Mouse (Mus musculus): ENCODE measurements around the gene Actl6b. TPM values are rescaled to one million over a fixed set of nuclear protein-coding genes. Genes with fewer than 3 reads are reported as not detected.

The Actl6b gene
- total RNA-seq (2021) = 100 to 1,000 TPM; 151 to 176 TPM

DNA sequence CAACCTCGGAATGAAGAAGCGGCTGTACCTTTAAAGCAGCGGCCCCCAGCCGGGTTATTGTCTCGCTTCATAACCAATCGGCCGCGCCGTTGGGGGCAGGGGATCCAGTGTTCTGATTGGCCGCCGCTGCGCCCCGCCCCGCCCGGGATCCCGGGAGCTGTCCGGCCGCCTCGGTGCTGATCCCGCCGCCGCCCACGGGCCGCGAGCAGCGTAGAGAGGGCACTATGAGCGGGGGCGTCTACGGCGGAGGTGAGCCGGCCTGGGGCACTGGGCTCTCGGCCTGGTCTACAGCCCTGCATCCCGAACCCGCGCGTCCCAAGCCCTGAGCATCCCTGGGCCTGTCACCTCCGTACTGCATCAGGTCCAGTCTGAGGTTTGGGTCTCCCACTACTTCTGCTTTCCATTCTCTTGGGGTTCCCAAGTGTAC lies at the start of gene Actl6b:
TSS of gene Actl6b (plus strand) at position 107 of the 427 bp plus-strand sequence.
- peak; percentile 96 for DNase-seq
- intact Hi-C loops (cut with DNase I) = no loop called here

DNA sequence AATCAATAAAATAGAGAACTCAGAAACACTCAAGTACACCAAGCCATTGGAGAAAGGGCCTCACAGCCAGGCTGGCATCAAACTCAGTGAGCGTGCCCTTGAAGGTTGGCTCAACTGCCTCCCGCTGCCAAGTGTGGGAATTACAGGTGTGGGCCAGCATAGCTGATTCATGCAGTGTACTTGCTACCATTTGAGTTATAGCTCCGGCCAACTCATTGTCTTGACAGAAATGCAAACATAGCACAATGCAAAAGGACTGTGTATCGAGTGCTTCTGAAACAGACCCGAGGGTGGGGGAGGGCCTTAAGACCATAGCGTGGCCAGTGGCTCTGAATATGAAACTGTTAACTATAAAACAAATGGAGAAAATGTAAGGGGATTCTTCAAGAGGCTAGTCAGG lies 49.3 kb upstream of the Actl6b start:
- no peak for DNase-seq
- intact Hi-C loops (cut with DNase I) = no loop called here

DNA sequence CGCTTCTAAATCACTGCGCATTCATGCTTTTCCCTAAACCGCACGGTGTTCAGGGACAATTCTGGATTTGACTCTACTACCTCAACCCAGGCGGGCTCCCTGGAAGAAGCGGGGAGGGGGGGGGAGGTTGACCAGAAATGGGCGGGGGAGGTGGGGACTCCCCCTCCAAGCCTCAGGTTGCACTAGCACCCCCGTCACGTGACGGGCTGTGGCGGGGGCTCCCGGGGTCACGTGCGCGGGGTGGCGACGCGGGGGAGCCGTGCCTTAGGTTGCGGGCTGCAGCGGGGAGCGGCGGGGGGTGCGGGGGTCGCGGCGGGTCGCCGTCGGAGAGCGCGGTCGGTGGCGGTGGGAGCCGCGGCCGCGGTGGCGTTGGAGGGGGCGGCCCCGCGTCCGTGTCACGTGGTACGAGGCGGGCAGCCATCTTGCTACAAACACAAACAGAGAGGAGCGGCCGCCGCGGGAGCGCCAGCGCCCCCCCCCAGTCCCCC lies 43.3 kb upstream of the Actl6b start:
- intact Hi-C loops (cut with DNase I) = no loop called here
- DNase-seq = peak; percentile 79

DNA sequence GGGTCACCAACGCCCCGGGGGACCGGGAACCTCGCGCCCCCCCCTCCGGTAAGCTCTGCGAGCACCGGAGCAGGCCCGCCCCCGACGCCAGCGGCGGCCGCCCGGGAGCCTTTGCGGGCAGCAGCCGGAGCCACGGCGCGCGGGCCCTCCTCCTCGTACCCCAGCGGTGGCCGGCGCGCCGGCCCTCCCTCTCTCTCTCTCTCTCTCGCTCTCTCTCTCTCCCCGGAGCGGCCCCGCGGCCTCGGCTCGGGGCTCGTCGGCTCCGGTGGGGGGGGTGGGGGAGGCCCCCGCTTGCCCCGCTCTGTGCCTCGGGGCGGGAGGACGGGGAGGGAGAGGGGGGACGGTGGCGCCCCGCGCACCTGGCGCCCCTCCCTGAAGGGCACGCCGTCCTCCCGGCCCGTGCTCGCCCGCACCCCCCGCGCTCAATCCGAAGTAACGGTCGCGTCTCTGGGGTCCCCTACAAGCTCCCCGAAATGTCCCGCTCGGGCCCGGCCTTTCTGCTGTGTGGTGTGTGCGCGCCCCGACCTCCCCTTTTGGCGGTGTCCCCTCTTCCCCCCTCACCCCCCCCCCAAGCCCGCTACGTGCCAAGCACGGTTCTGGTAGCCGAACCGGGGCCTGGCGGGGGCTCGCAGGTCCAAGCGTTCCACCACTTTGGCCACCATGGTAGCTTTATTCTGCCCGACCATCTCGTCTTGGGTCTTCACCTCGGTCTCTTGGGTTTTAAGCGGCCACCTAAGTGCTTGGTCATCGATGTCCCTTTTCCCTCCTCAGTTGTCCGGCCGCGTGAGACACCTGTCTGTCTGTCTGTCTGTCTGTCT lies 42.5 kb upstream of the Actl6b start:
- intact Hi-C loops (cut with DNase I) = no loop called here
- DNase-seq = no peak

DNA sequence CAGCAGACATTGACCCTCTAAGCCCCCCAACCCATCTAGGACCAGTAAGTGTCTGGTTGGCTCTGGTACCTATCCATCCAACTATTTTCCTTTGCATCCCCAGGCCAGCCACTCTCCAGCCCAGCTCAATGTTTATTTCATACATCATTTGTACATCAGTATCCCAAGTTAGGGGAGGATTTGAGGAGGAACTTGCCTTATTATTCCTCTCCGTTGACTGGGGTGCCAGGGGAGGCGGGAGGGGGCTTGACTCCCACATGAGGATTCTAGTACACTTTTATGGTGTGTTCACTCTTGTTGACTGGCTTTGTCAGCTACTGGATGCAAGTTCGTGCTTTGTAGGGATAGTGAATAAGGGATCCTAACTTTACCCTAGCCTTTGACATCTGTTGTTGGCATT lies 41.6 kb upstream of the Actl6b start:
- DNase-seq = no peak
- intact Hi-C loops (cut with DNase I) = no loop called here

DNA sequence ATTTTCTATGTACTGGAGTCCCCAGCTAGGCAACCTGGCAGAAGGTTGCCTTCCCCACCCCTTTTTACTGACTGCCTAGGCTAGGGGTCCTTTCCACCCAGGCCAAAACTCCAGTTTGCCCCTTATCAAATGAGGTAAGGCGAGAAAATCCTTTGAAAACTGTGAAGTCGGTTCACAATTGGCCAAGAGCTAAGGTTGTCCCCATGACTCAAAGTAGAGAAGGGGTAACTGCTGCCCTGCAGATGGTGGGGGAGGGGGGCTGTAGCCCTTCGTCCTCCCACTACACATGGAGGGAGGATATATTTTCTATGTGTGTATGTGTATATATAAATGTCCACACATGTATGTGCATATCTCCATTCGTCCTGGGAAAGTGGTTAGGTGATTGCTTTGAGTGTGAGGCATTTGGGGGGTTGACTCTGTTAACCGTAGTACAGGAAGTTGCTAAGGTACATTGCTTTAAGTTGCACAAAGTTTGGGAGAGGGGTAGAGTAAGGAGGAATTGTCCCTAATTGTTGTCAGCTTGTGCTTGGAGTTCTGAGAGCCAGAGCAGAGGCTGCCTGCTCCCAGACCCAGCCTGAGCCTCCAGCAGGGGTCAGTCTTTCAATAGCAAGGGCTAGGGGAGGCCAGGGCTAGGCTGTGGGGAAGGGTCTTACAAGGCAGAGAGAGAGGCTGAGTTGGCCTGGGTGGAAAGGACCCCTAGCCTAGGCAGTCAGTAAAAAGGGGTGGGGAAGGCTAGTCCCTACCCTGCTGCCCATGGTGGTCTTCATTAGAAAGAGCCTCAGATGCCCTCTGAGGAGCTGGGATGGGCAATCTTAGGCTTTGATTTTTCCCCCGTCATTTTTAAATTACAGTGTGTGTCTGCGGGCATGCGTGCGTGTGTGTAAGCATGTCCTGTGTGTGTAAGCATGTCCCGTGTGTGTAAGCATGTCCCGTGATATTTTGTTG lies 40.2 kb upstream of the Actl6b start:
- intact Hi-C loops (cut with DNase I) = no loop called here
- peak; percentile 64 for DNase-seq

DNA sequence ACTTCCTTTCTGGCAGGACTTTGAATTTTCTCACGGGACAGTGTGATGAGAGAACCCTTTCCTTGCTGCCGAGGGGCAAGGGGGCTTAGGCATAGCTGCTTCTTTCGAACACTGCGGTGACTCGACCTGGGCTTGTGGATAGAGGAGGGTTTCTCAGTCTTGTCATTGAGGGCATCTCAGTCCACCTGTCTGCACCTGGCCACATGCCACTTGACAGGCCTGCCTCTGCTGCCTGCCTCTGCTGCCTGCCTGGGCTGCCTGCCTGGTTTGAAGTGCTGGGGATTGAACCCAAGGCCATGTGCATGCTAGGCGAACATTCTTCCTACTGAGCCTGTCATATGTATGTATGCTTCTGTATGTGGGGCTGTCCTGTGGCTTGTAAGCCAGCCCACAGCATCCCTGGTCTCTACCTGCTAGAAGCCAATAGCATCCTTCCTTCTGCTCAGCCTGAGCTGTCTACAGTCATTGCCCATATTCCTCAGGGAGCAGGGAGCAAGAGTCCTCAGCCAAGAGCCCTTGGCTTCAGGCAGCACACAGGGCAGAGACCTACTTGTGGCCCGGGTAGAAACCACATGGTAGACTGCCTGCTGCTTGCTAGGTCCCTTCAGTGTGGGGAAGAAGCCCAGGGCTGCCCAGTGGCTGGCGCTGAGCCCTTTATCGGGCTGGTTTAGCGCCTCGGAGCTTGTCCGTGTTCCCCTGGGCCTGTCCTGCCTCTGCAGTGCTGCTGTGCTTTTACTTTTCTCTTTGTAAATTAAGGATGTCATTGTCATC lies 39.2 kb upstream of the Actl6b start:
- DNase-seq = no peak
- intact Hi-C loops (cut with DNase I) = no loop called here

DNA sequence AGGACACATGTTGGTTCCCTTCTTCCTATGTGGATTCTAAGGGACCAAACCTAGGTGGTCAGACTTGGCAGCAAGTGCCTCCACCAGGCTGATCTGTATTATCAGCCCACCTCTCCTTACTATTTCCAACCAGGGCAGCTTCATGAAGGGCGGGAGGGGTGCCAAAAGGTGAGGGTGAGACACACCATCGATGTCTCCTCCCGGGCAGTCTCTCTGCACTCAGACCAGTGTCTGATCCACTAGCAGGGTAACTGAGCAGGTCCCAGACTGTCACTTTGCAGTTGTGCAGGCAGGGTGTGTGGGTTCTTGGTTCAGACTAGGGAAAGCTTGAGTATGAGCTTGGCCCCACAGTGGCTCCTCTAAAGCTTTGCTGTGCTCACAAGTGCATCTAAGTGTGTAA lies 38.5 kb upstream of the Actl6b start:
- intact Hi-C loops (cut with DNase I) = no loop called here

DNA sequence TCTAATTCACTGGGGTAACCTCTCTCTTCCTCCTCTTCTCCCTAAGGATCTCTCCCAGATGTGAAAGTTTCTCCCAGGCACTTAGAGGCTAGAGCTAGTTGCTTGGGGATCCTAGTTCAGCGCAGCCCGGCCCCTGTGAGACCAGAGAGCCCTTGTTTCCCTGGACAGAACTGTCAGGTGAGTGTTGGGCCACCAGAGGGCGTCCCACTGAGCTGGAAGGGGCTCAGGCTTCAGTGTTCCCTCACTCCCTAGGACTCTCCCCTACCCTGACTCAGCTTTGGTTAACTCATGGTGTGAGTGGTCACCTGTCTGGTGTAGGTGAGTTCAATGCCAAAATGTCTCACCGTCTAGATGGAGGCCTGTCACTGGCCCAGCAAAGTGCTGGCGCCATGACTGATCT lies 34.9 kb upstream of the Actl6b start, which contains the start of gene Gigyf1:
TSS of gene Gigyf1 (plus strand) at position 113 of the 400 bp plus-strand sequence.
- intact Hi-C loops (cut with DNase I) = no loop called here
- DNase-seq = no peak

More for the DNA sequence above, 38.5 kb upstream of the Actl6b start:
- DNase-seq = no peak

DNA sequence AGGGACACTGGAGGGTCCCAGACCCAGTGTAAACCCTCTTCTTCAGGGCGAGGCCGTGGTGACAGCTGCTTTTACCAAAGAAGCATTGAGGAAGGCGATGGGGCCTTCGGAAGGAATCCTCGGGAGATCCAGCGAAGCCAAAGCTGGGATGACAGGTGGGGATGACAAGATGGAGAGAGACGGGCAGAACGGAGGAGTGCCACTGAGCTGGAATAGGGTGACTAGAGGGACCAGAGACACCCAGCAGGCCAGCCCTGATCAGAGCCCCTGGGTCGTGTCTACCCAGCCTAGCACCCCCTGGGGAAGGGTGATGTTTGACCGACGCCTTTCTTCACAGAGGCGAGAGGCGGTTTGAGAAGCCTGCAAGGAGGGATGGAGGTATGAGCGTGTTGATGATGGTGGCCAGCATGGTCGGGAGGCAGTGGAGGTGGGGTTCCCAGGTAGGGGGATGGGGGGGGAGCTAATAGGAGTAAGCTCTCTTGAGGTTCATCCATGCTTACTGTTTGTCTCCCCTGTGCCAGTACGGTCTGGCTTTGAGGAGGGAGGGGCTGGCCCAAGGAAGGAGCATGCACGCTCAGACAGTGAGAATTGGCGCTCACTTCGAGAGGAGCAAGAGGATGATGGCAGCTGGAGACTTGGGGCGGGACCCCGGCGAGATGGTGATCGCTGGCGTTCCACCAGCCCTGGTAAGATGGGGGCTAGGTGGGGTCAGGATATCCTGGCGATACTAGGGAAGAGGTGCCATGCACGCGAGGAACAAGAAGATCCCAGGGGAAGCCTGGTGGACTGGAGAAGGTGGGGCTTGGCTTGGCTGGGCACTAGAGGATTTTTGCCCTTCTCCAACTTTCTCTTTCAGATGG lies 33.4 kb upstream of the Actl6b start:
- intact Hi-C loops (cut with DNase I) = no loop called here
- no peak for DNase-seq

DNA sequence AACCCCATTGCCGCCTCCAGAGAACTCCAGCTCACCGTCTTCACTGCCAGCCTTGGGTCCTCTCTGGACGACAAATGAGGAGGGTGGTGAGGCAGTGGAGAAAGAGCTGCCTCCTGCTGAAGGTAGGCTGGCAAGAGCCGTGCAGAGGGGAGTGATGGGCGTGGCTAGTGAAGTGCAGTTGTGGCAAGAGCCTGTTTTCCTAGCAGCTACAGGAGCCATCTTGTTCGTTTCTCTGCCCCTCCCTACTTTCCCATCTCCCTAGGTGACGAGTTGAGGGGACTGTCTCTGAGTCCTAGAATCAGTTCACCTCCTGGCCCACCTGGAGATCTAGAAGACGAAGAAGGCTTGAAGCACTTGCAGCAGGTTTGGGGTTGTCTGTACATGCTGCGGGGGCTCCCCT lies 31.5 kb upstream of the Actl6b start:
- intact Hi-C loops (cut with DNase I) = no loop called here
- DNase-seq = no peak

DNA sequence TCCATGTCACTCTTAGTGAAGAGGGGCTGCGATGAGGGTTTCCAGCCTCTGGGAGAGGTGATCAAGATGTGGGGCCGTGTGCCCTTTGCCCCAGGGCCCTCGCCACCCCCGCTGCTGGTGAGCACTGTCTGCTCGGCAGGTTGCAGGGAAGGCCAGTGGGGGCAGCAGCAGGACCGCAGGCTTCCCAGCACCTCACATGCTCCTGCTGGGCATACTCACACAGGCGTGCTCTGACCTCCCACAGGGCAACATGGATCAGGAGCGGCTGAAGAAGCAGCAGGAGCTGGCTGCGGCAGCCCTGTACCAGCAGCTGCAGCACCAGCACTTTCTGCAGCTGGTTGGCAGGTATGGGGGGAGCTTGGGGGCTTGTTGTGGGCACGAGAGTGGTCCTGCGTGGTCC lies 30.6 kb upstream of the Actl6b start:
- intact Hi-C loops (cut with DNase I) = no loop called here
- DNase-seq = no peak

DNA sequence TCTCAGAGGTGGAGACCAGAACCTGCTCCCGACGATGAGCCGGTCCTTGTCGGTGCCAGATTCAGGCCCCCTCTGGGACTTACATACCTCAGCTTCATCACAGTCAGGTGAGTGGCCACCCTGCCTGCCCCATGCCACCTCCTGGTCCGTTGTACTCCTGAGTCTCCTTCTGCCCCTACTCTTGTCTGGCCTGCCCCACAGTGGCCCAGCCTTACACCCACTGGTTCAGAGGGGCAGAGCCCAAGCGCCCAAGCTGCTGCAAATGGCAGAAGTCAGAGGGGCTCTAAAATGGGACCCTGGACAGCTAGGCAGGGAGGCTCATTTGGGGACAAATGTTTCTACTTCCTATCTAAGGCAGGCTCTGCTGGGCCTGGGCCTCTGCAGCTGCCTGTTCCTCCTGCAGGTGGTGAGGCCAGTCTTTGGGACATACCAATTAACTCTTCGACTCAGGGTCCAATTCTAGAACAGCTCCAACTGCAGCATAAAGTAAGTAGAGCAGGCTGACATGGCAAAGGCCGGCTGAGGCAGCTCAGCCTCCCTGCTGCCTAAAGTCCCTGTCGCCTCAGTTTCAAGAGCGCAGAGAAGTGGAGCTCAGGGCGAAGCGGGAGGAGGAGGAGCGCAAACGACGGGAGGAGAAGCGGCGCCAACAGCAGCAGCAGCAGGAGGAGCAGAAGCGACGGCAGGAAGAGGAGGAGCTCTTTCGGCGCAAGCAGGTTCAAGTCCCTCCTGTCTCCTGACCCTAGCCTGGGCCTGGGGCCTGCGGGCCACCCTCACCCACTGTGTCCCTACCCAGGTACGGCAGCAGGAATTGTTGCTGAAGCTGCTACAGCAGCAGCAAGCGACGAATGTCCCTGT lies 29.7 kb upstream of the Actl6b start:
- no peak for DNase-seq
- intact Hi-C loops (cut with DNase I) = no loop called here

DNA sequence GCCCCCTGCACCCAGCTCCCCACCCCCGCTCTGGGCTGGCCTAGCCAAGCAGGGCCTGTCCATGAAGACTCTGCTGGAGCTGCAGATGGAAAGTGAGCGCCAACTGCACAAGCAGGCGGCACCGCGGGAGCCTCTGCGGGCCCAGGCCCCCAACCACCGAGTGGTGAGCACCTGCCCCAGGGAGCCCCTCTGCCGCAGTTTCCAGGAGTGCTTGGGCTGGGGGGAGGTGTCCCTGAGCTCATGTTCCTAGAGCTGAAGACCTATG lies 29.1 kb upstream of the Actl6b start:
- DNase-seq = no peak
- intact Hi-C loops (cut with DNase I) = no loop called here

DNA sequence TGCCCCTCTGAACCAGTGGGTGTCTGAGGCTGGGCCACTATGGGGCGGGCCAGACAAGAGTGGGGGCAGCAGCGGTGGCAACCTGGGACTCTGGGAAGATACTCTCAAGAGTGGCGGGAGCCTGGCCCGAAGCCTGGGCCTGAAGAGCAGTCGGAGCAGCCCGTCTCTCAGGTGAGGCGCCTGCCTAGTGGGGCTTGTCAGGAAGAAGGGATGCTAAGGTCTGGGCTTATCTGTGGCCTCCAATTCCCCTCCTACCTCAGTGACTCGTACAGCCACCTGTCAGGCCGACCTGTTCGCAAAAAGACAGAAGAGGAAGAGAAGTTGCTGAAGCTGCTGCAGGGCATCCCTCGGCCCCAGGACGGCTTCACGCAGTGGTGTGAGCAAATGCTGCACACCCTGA lies 28.6 kb upstream of the Actl6b start:
- no peak for DNase-seq
- intact Hi-C loops (cut with DNase I) = no loop called here

DNA sequence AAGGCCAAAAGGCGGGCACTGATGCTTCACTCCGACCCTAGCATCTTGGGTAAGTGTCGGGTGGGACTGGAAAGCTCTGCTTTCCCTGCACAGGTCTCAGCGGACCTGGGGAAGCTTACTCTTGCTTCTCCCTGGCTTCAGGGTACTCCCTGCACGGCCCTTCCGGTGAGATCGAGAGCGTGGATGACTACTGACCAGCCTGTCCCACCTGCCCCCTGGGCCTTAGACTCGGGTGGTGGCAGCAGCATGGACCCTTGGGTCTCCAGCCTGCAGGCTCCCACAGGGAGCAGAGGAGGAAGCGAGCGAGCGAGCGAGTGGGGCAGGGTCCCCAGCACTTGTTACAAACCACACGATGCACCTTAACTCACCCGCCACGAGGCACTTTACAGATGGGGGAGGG lies 27.8 kb upstream of the Actl6b start:
- intact Hi-C loops (cut with DNase I) = no loop called here

DNA sequence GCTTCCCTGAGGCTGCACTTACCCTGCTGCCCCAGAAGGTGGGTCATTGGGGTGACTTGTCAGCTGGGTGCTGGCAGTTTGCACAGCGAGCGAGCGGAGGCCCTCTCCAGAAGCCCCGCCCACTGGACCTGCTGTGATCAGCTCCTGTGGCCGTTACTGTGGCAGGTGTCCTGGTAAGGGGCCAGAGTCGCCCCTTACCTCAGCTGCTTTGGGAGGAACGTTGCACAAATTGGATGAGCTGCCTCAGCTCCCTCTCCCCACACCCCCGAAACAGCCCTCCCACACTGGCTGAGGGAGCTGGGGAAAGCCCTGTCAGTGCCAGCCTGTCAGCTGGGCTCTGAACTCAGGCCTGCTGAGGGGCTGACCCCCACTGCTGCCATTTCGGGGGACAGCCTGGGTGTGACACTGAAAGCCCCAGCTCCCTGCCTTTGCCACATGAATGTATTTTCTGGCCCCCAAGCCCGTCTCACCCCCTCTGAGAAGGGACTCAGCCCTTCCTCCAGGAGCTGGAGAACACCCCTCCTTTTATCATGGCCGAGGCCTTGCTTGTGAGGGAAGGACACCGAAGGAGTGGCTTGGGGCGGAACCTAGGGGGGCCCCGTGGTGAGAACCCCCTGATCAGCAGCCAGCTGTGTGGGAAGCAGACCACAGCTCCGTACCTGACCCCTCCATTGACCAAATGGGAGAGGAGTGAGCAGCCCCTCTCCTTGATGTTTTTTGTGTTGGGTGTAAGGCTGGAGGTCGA lies 27.0 kb upstream of the Actl6b start:
- intact Hi-C loops (cut with DNase I) = no loop called here

More for the DNA sequence above, 27.8 kb upstream of the Actl6b start:
- no peak for DNase-seq

DNA sequence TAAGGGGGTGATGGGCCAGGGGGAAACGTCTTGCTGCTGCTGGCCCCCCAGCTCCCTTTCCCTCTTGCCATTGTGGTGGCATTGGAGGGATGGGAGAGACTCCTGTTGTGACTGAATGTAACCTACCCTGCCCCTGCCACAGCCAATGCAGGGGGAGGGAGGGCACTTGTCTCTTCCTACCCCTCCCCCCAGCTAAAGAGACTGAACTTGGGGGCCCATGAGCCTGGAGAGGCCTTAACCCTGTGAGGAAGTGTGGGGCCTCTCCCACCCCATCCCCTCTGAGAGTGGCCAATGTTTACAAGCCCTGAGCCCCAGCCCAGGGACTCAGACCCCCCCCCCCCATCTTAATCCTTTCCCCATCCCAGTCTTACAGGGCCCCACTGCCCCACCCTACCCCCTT lies 25.9 kb upstream of the Actl6b start:
- intact Hi-C loops (cut with DNase I) = no loop called here
- no peak for DNase-seq

More for the DNA sequence above, 27.0 kb upstream of the Actl6b start:
- peak; percentile 79 for DNase-seq
